Mouse (Mus musculus) thymus, postnatal 0 days (tissue): ENCODE data around the gene Megf11. TPM values are rescaled to one million over a fixed set of nuclear protein-coding genes. Genes with fewer than 3 reads are reported as not detected.

Experiments used
- DNase-seq: peaks from one replicate; pipeline ENCODE4 v3.0.0-alpha.2; 2015; ENCODE audit warnings: low spot score
- polyA plus RNA-seq: library from polyadenylated mRNA; unstranded; fragments of >200 nt; fragmentation: Nextera tagmentation; extraction: Ambion mirVana; gene quantifications from 2 replicates; pipeline ENCODE4 v1.2.1, GENCODE M21; 2015

Megf11 gene
- polyA plus RNA-seq, 1 experiment from 2014 or later = 0.75 TPM

- DNase-seq = no peak
Measured at GRCm38 (mm10) chr9:64519921-64520746, 134.7 kb downstream of the Megf11 start.

DNA sequence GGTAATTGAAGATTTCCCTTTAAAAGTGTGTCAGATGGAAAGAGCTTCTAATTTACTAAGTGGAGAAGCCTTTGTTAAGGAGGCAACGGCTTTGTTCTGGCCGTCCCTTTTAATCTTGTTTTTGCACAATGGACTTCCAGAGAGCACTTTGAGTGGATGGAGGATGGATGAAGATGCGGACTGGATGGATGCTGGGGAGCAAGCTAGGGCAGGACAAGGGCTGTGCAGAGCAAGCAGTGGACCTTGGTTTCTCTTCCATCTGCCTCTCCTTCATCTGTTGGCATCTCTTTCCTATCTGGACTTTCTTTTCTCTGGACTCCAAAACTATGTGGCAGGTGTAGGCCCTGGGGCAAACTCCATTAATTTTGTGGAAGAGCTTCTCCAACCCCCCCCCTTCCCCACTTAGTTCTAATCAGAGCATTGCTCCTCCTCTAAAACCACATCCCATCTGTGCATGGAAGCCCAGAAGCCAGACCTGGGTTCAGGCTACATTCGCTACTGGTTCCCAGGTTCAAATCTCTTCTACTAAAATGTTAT lies 135.4 kb downstream of the Megf11 start:
- DNase-seq = no peak

- no peak for DNase-seq
Measured at GRCm38 (mm10) chr9:64523264-64524045, 138.0 kb downstream of the Megf11 start.

GRCm38 (mm10) chr9:64528061-64528460 lies 142.6 kb downstream of the Megf11 start:
- no peak for DNase-seq

DNA sequence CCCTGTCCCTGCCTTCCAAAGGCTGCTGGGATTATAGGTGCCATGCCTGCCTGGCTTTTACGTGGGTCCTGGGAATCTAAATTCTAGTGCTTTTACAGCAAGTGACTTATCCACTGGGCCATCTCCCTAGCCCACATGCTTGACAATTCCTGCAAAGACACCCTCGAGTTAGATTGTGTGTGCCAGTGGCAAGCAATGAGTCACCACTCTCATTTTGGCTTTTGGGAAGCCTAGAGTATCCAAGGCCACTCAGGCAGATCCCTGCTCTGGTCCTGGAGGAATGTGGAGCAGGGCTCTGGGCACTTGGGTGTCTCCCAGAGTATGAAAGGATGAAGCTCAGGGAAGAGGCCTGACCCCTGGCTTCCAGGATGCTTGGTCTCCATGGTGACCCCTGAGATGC lies 143.2 kb downstream of the Megf11 start:
- no peak for DNase-seq

GRCm38 (mm10) chr9:64531935-64532334 lies 146.5 kb downstream of the Megf11 start:
- no peak for DNase-seq

GRCm38 (mm10) chr9:64532711-64533242 lies 147.4 kb downstream of the Megf11 start:
- DNase-seq = no peak

DNA sequence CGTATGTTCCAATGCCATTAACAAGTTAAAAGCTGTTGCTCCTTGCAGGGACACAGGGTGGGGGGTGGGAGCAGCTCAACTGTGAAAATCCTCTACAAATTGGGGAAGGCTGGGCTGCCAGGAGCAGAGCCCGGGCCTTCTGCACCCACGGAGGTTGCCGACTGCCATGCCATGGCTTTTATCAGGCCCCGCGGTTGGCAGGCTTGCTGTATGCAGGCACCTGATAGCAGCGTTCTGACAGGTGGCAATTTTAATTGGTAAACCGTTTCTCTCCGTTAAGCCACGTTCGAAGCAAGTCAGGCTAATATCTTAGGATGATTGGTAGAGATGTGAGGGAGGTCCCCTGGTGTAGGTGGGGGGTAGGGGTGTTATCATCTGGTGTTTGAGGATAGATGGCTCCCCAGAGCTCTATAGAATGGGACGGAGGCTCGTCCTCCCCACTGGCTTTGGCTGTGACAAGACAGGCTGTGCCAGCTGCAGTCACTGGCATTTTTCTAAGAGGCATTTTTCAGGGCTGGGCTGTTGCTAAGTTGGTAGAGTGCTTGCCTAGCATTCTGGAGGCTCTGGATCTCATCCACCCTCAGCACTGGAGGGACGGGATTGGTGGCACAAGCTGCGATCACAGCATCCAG lies 148.2 kb downstream of the Megf11 start:
- DNase-seq = no peak

GRCm38 (mm10) chr9:64534313-64534712 lies 148.9 kb downstream of the Megf11 start:
- DNase-seq = no peak

GRCm38 (mm10) chr9:64534856-64535539 lies 149.6 kb downstream of the Megf11 start:
- no peak for DNase-seq

GRCm38 (mm10) chr9:64537821-64538220 lies 152.4 kb downstream of the Megf11 start:
- DNase-seq = no peak

DNA sequence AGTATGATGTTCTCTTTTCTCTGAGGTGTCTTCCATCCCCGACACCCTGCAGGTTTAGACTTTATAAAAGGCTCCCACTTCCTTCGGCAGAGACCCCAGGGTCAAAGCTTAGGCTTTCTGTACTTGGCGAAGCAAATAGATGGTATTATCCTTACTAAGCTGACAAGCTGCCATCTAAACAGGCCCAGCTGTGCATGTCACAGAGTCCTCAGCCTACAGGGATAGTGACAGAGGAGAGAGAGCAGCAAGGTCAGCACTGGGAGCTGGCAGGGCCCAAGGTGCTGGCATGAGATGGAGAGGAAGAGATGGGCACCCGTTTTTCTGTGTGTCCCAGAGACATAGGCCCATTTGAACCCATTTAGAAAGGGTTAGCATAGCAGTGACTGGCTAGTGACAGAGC lies 156.8 kb downstream of the Megf11 start:
- DNase-seq = no peak

GRCm38 (mm10) chr9:64543125-64543524 lies 157.7 kb downstream of the Megf11 start:
- DNase-seq = no peak

GRCm38 (mm10) chr9:64546344-64546991 lies 161.0 kb downstream of the Megf11 start:
- no peak for DNase-seq

GRCm38 (mm10) chr9:64548332-64548731 lies 162.9 kb downstream of the Megf11 start:
- DNase-seq = no peak

DNA sequence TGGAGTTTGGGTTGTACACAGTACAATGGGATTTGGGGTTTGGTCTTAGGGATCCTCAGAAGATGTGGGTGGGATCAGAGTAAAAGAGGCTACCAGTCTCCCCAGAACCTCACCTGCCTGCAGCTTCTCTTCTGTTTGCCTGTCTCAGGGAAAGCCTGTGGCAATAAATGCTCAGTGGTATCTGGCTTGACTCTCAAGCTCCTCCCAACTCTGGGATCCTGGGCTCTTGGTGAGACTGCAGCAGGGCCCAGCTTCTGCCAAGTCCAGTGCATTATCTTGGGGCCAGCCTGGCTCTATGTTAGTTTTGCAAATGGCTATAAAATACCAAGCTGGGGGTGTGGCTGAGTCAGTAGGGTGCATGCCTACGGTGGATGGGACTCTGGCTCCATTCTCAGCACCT lies 165.9 kb downstream of the Megf11 start:
- DNase-seq = no peak

- DNase-seq = no peak
Measured at GRCm38 (mm10) chr9:64552046-64552445, 166.6 kb downstream of the Megf11 start.

DNA sequence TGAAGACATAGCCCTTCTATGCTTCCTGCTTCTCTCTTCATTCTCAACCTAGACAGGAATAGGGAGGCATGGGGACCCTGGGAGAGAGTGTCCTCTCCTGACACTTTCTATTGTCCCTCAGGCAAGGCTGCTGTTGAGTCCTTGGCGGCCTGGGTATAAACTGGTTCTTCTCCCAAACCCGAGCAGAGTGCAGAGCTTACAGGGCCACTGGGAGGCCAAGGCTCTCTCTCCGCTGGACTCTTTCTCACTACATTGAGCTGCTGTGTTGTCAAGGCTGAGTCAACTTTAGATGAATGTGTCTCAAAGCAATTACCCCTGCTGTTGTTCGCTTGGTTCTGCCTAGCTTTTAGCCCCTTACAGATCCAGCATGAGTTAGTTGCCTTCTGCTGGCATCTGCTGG lies 168.0 kb downstream of the Megf11 start:
- no peak for DNase-seq

GRCm38 (mm10) chr9:64555620-64556019 lies 170.2 kb downstream of the Megf11 start:
- DNase-seq = no peak

DNA sequence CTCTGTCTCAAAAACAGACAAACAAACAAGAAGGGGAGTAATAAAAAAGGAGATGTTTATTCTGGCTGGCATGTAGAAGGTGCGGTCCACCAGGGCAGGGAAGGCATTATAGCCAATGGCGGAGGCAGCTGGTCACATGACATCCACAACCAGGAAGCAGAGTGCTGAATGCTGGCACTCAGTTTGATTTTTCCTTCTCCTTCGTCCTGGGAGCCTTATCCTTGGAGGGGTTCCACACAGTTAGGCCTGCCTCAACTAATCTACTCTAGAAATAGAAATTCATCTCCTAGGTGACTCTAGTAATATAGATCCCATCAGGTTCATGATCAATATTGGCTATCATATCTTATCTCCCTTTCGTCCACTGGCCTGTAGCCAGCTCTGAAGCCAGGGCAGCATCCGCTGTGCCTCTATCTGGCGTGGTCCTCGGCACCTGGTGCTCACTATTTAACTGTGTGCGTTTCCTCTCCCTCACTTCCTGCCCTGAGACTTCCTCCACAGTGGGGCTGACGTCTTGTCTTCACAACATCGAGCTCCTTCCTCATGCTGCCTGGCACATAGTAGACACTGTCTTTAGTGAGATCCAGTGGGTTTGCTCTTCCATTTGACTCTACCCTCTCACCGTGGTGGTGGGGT lies 171.8 kb downstream of the Megf11 start:
- DNase-seq = peak; percentile 31
